Mouse (Mus musculus) hindbrain, embryonic 15.5 days (tissue): ENCODE measurements around the gene Ubr4. TPM values are rescaled to one million over a fixed set of nuclear protein-coding genes. Genes with fewer than 3 reads are reported as not detected.

Experiments
- ATAC-seq: fragments of 200-750 bp; cut with Nextera tagmentation; 2 replicates; pipeline ENCODE4 v1.8.0; 2017; ENCODE audit warnings: low read depth, moderate number of reproducible peaks, moderate TSS enrichment; ENCODE audit not compliant: low FRiP score
- H3K27ac ChIP-seq: fragments of 300-500 bp; sonication (generic); replicated peaks from 2 replicates; pipeline ENCODE4 v1.5.1; 2015; ENCODE audit warnings: mild to moderate bottlenecking, inconsistent platforms
- H3K27me3 ChIP-seq: fragments of 300-500 bp; sonication (generic); 2 replicates; pipeline ENCODE4 v1.6.1; 2015; ENCODE audit warnings: control low read depth, inconsistent platforms
- H3K36me3 ChIP-seq: fragments of 300-500 bp; sonication (generic); 2 replicates; pipeline ENCODE4 v1.6.1; 2015; ENCODE audit warnings: control low read depth, inconsistent platforms
- H3K4me1 ChIP-seq: fragments of 300-500 bp; sonication (generic); replicated peaks from 2 replicates; pipeline ENCODE4 v1.6.1; 2015; ENCODE audit warnings: control low read depth, inconsistent platforms
- H3K4me2 ChIP-seq: fragments of 300-500 bp; sonication (generic); 2 replicates; pipeline ENCODE4 v1.6.1; 2015; ENCODE audit warnings: moderate library complexity, mild to moderate bottlenecking, inconsistent platforms
- H3K4me3 ChIP-seq: fragments of 300-500 bp; sonication (generic); 2 replicates; pipeline ENCODE4 v1.5.1; 2015; ENCODE audit warnings: mild to moderate bottlenecking, inconsistent platforms
- H3K9ac ChIP-seq: fragments of 300-500 bp; sonication (generic); 2 replicates; pipeline ENCODE4 v1.6.1; 2015; ENCODE audit warnings: inconsistent platforms
- H3K9me3 ChIP-seq: fragments of 300-500 bp; sonication (generic); 2 replicates; pipeline ENCODE4 v1.6.1; 2016; ENCODE audit warnings: control low read depth, inconsistent platforms
- WGBS: fragments of 180-500 bp; shearing (Covaris S2); methylation state at CpG from one replicate; pipeline ENCODE4 v1.1.7; 2015; 5-methylcytosine and 5-hydroxymethylcytosine counted together
- polyA plus RNA-seq: library from polyadenylated mRNA; unstranded; fragments of >200 nt; fragmentation: Nextera tagmentation; extraction: Ambion mirVana; gene quantifications from 2 replicates; pipeline ENCODE4 v1.2.1, GENCODE M21; 2015

The Ubr4 gene
- polyA plus RNA-seq, 1 experiment from 2014 or later: 96.8 TPM

- H3K27me3 ChIP-seq: no peaks in the 10 kb centered on the region
- H3K4me2 ChIP-seq: no peak overlapping the region
- WGBS: 88% methylated on average over 15 of the region's 15 CpGs
- no peak overlapping the region for H3K27ac ChIP-seq
- H3K4me1 ChIP-seq: no peaks in the 10 kb centered on the region
- no peak overlapping the region for H3K4me3 ChIP-seq
- no peak overlapping the region for H3K9ac ChIP-seq
- H3K9me3 ChIP-seq: no peaks in the 10 kb centered on the region
- peaks cover 90% of the 10 kb centered on the region for H3K36me3 ChIP-seq
- ATAC-seq: no peak
These were observed 90.3 kb downstream of the Ubr4 start for GRCm38 (mm10) chr4:139442391-139443355.

- Histone ChIP-seq H3K4me1 (no peaks in the 10 kb centered on the region), H3K9ac (no peak overlapping the region), H3K4me3 (no peak overlapping the region), H3K27ac (no peak overlapping the region), H3K27me3 (no peaks in the 10 kb centered on the region), H3K9me3 (no peaks in the 10 kb centered on the region), H3K36me3 (peaks cover 90% of the 10 kb centered on the region), H3K4me2 (no peak overlapping the region)
- WGBS: 92% methylated on average over 10 of the region's 10 CpGs
- no peak for ATAC-seq
These were observed 91.9 kb downstream of the Ubr4 start for GRCm38 (mm10) chr4:139444315-139444714.

- H3K9ac ChIP-seq: no peak overlapping the region
- H3K36me3 ChIP-seq: peaks cover 90% of the 10 kb centered on the region
- 88% methylated on average over 2 of the region's 2 CpGs for WGBS
These were observed 93.8 kb downstream of the Ubr4 start for GRCm38 (mm10) chr4:139446176-139446575.

GRCm38 (mm10) chr4:139446731-139447675, 94.6 kb downstream of the Ubr4 start:
- WGBS: 90% methylated on average over 11 of the region's 11 CpGs
- Histone ChIP-seq H3K9ac (no peak overlapping the region), H3K4me1 (no peaks in the 10 kb centered on the region)

More at GRCm38 (mm10) chr4:139446176-139446575, 93.8 kb downstream of the Ubr4 start:
- no peaks in the 10 kb centered on the region for H3K27me3 ChIP-seq
- H3K4me3 ChIP-seq: no peak overlapping the region
- H3K4me1 ChIP-seq: no peaks in the 10 kb centered on the region
- no peaks in the 10 kb centered on the region for H3K9me3 ChIP-seq
- no peak overlapping the region for H3K27ac ChIP-seq
- ATAC-seq: no peak
- H3K4me2 ChIP-seq: no peak overlapping the region

GRCm38 (mm10) chr4:139452944-139453700, 100.7 kb downstream of the Ubr4 start:
- no peak overlapping the region for H3K9ac ChIP-seq
- no peak for ATAC-seq
- H3K9me3 ChIP-seq: no peaks in the 10 kb centered on the region
- peaks cover 95% of the 10 kb centered on the region for H3K36me3 ChIP-seq
- 93% methylated on average over 8 of the region's 8 CpGs for WGBS
- H3K27me3 ChIP-seq: no peaks in the 10 kb centered on the region
- no peak overlapping the region for H3K4me3 ChIP-seq
- no peak overlapping the region for H3K27ac ChIP-seq
- no peaks in the 10 kb centered on the region for H3K4me1 ChIP-seq
- H3K4me2 ChIP-seq: no peak overlapping the region

More at GRCm38 (mm10) chr4:139446731-139447675, 94.6 kb downstream of the Ubr4 start:
- H3K27me3 ChIP-seq: no peaks in the 10 kb centered on the region
- H3K4me3 ChIP-seq: no peak overlapping the region
- H3K27ac ChIP-seq: no peak overlapping the region
- ATAC-seq: no peak
- H3K4me2 ChIP-seq: no peak overlapping the region
- no peaks in the 10 kb centered on the region for H3K9me3 ChIP-seq
- peaks cover 90% of the 10 kb centered on the region for H3K36me3 ChIP-seq

GRCm38 (mm10) chr4:139454339-139454738, 101.9 kb downstream of the Ubr4 start:
- Histone ChIP-seq H3K4me3 (no peak overlapping the region), H3K4me2 (no peak overlapping the region), H3K4me1 (no peaks in the 10 kb centered on the region), H3K36me3 (peaks cover 95% of the 10 kb centered on the region), H3K27me3 (no peaks in the 10 kb centered on the region), H3K9me3 (no peaks in the 10 kb centered on the region), H3K9ac (no peak overlapping the region), H3K27ac (no peak overlapping the region)
- ATAC-seq: no peak
- 92% methylated on average over 6 of the region's 6 CpGs for WGBS

GRCm38 (mm10) chr4:139459970-139460369, 107.6 kb downstream of the Ubr4 start:
- WGBS: 84% methylated on average over 15 of the region's 15 CpGs
- no peaks in the 10 kb centered on the region for H3K4me1 ChIP-seq

GRCm38 (mm10) chr4:139464163-139464562, 111.8 kb downstream of the Ubr4 start:
- Histone ChIP-seq H3K4me1 (no peaks in the 10 kb centered on the region), H3K27me3 (no peaks in the 10 kb centered on the region), H3K9me3 (no peaks in the 10 kb centered on the region), H3K36me3 (peaks cover 95% of the 10 kb centered on the region), H3K9ac (no peak overlapping the region), H3K4me2 (no peak overlapping the region), H3K27ac (no peak overlapping the region), H3K4me3 (no peak overlapping the region)
- ATAC-seq: no peak
- 94% methylated on average over 12 of the region's 12 CpGs for WGBS

More at GRCm38 (mm10) chr4:139459970-139460369, 107.6 kb downstream of the Ubr4 start:
- no peaks in the 10 kb centered on the region for H3K9me3 ChIP-seq
- H3K27ac ChIP-seq: no peak overlapping the region
- H3K36me3 ChIP-seq: peaks cover 93% of the 10 kb centered on the region
- no peak overlapping the region for H3K4me3 ChIP-seq
- no peaks in the 10 kb centered on the region for H3K27me3 ChIP-seq
- no peak overlapping the region for H3K4me2 ChIP-seq
- ATAC-seq: no peak
- H3K9ac ChIP-seq: no peak overlapping the region

- Histone ChIP-seq H3K27ac (no peak overlapping the region), H3K36me3 (peaks cover 97% of the 10 kb centered on the region), H3K27me3 (no peaks in the 10 kb centered on the region), H3K4me3 (no peak overlapping the region), H3K9me3 (no peaks in the 10 kb centered on the region), H3K9ac (no peak overlapping the region), H3K4me1 (no peaks in the 10 kb centered on the region), H3K4me2 (no peak overlapping the region)
- ATAC-seq: no peak
- WGBS: 92% methylated on average over 6 of the region's 6 CpGs
These were observed 114.1 kb downstream of the Ubr4 start for GRCm38 (mm10) chr4:139466541-139466940.

GRCm38 (mm10) chr4:139470198-139470597, 117.8 kb downstream of the Ubr4 start:
- no peak overlapping the region for H3K27ac ChIP-seq
- H3K36me3 ChIP-seq: peaks cover 96% of the 10 kb centered on the region
- no peaks in the 10 kb centered on the region for H3K9me3 ChIP-seq
- no peak overlapping the region for H3K4me3 ChIP-seq
- H3K9ac ChIP-seq: no peak overlapping the region
- 48% methylated on average over 7 of the region's 7 CpGs for WGBS
- H3K4me1 ChIP-seq: no peaks in the 10 kb centered on the region
- H3K4me2 ChIP-seq: no peak overlapping the region
- ATAC-seq: peak; percentile 38; the same call in 1 of the 2 replicates
- H3K27me3 ChIP-seq: no peaks in the 10 kb centered on the region
